Mouse (Mus musculus) kidney, embryonic 14.5 days (tissue): Measurements from ENCODE around the gene Ddc. TPM values are rescaled to one million over a fixed set of nuclear protein-coding genes. Genes with fewer than 3 reads are reported as not detected.

Experiments used
- ATAC-seq: fragments of 200-750 bp; cut with Nextera tagmentation; 2 replicates; pipeline ENCODE4 v1.8.0; 2017; ENCODE audit warnings: moderate number of reproducible peaks, mild to moderate bottlenecking, moderate TSS enrichment, moderate library complexity; ENCODE audit not compliant: low FRiP score, low TSS enrichment
- H3K27ac ChIP-seq: fragments of 300-500 bp; sonication (generic); 2 replicates; pipeline ENCODE4 v1.5.1; 2014; ENCODE audit warnings: low read depth, mild to moderate bottlenecking, low read length, moderate library complexity, mixed read lengths
- H3K27me3 ChIP-seq: fragments of 300-500 bp; sonication (generic); 2 replicates; pipeline ENCODE4 v1.6.1; 2014; ENCODE audit warnings: mild to moderate bottlenecking, low read length; ENCODE audit not compliant: control insufficient read depth, insufficient read depth
- H3K36me3 ChIP-seq: fragments of 300-500 bp; sonication (generic); 2 replicates; pipeline ENCODE4 v1.6.1; 2014; ENCODE audit warnings: low read length, mixed read lengths; ENCODE audit not compliant: control insufficient read depth, insufficient read depth
- H3K4me1 ChIP-seq: fragments of 300-500 bp; sonication (generic); 2 replicates; pipeline ENCODE4 v1.6.1; 2014; ENCODE audit warnings: low read length, mixed read lengths; ENCODE audit not compliant: control insufficient read depth, insufficient read depth
- H3K4me2 ChIP-seq: fragments of 300-500 bp; sonication (generic); replicated peaks from 2 replicates; pipeline ENCODE4 v1.6.1; 2014; ENCODE audit warnings: low read depth, mild to moderate bottlenecking, low read length
- H3K4me3 ChIP-seq: fragments of 300-500 bp; sonication (generic); 2 replicates; pipeline ENCODE4 v1.5.1; 2014; ENCODE audit warnings: mild to moderate bottlenecking, low read length
- H3K9ac ChIP-seq: fragments of 300-500 bp; sonication (generic); 2 replicates; pipeline ENCODE4 v1.6.1; 2014; ENCODE audit warnings: low read depth, mild to moderate bottlenecking, low read length, moderate library complexity
- H3K9me3 ChIP-seq: fragments of 300-500 bp; sonication (generic); 2 replicates; pipeline ENCODE4 v1.6.1; 2016; ENCODE audit warnings: low read length; ENCODE audit not compliant: control insufficient read depth
- WGBS: fragments of 180-500 bp; shearing (Covaris S2); extraction: QIAGEN DNeasy Blood & Tissue Kit; methylation state at CpG from one replicate; pipeline ENCODE4 v1.1.7; 2014; 5-methylcytosine and 5-hydroxymethylcytosine counted together
- polyA plus RNA-seq: library from polyadenylated mRNA; unstranded; fragments of >200 nt; fragmentation: Nextera tagmentation; extraction: Ambion mirVana; gene quantifications from 2 replicates; pipeline ENCODE4 v1.2.1, GENCODE M21; 2014

Gene Ddc
- polyA plus RNA-seq, 1 experiment from 2014 or later, result 8.4 TPM

DNA sequence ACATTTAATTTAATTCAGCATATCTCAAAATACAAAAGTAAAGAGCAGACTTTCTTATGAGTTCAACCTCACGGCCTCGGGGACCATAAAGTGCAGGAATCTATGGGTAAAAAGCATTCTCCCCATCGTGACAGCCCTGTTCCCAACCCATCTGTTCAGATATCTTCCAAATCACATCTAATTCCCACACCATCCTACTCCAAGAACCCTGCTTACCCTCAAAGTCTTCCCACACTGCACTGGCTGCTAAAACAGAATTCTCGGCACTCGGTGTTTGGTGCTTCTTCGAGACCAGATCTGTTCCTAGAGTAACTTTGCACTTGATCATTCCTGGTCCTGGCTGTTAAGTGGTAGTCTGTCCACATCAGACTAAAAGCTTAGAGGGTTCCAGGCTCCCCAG, 119.6 kb downstream of the Ddc start:
- H3K9me3 ChIP-seq, result no peaks in the 10 kb centered on the region
- WGBS, result 96% methylated on average over 6 of the region's 6 CpGs

DNA sequence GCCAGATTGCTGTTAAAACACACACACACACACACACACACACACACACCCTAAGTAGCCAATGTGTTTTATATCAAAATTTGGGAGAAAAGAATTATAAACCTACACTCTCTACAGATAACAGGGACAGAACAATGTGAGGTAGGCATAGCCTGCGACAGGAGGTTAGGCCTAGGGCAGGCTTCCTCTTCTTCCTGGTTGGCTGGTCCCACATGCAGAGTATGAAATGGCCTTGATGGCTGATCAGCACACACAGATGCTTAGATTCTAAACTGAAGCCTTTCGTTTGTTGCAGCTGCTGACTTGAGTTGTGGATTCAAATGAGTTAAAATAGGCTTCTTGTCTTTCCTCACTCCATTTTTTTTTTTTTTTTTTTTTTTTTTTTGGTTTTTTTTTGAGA, 120.1 kb downstream of the Ddc start:
- no peak overlapping the region for H3K27ac ChIP-seq
- H3K9me3 ChIP-seq, result no peaks in the 10 kb centered on the region
- no peaks in the 10 kb centered on the region for H3K4me1 ChIP-seq
- H3K27me3 ChIP-seq, result no peaks in the 10 kb centered on the region
- 85% methylated on average over 2 of the region's 2 CpGs for WGBS
- no peak overlapping the region for H3K4me2 ChIP-seq
- no peak for ATAC-seq
- H3K36me3 ChIP-seq, result no peaks in the 10 kb centered on the region
- H3K4me3 ChIP-seq, result no peak overlapping the region
- H3K9ac ChIP-seq, result no peak overlapping the region

More for the DNA sequence above, 119.6 kb downstream of the Ddc start:
- Histone ChIP-seq H3K4me2 (no peak overlapping the region), H3K27me3 (no peaks in the 10 kb centered on the region), H3K4me1 (no peaks in the 10 kb centered on the region), H3K36me3 (no peaks in the 10 kb centered on the region), H3K9ac (no peak overlapping the region), H3K27ac (no peak overlapping the region), H3K4me3 (no peak overlapping the region)
- no peak for ATAC-seq

DNA sequence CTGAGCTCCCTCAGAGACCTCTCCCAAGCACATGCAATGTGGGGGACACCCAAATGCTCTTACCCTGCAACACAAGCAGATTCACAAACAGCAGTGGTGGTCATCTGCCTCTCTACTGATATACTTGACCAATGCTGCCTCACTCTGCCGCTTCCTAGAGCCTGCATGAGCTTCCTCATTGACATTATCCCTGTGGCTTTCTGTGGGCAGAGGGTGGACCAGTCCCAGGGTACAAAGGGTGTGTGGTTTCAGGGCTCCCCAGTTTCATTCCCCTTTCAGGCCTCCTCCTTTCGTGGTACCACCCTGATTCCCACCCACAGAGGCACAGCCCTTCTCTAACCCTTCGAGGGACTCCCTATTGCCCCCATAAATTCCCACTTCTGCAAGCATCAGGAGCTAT, 120.7 kb downstream of the Ddc start:
- H3K27me3 ChIP-seq, result no peaks in the 10 kb centered on the region
- H3K4me3 ChIP-seq, result no peak overlapping the region
- no peaks in the 10 kb centered on the region for H3K9me3 ChIP-seq
- no peak overlapping the region for H3K4me2 ChIP-seq
- H3K27ac ChIP-seq, result no peak overlapping the region
- no peak overlapping the region for H3K9ac ChIP-seq
- no peaks in the 10 kb centered on the region for H3K4me1 ChIP-seq
- H3K36me3 ChIP-seq, result no peaks in the 10 kb centered on the region
- no peak for ATAC-seq
- WGBS, result 53% methylated on average over 3 of the region's 3 CpGs

DNA sequence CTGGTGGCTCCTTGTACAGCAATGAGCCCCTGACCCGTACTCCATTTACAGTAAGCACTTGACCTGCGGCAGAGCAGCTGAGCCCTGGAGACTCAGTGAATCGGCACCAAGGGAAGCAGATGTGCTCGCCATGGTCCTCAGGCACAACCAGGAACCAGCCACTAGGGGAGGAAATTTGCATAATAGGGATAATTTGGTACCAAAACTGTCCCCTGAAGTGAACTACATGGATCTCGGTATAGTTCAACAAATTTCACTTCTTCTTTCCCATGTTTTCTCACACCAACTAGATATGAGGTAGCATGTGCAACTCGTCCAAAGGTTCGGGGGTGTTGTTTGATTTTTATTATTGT, 121.1 kb downstream of the Ddc start:
- Histone ChIP-seq H3K36me3 (no peaks in the 10 kb centered on the region), H3K9ac (no peak overlapping the region), H3K4me3 (no peak overlapping the region), H3K27me3 (no peaks in the 10 kb centered on the region), H3K4me2 (no peak overlapping the region), H3K9me3 (no peaks in the 10 kb centered on the region), H3K27ac (no peak overlapping the region), H3K4me1 (no peaks in the 10 kb centered on the region)
- no peak for ATAC-seq
- 83% methylated on average over 7 of the region's 7 CpGs for WGBS

DNA sequence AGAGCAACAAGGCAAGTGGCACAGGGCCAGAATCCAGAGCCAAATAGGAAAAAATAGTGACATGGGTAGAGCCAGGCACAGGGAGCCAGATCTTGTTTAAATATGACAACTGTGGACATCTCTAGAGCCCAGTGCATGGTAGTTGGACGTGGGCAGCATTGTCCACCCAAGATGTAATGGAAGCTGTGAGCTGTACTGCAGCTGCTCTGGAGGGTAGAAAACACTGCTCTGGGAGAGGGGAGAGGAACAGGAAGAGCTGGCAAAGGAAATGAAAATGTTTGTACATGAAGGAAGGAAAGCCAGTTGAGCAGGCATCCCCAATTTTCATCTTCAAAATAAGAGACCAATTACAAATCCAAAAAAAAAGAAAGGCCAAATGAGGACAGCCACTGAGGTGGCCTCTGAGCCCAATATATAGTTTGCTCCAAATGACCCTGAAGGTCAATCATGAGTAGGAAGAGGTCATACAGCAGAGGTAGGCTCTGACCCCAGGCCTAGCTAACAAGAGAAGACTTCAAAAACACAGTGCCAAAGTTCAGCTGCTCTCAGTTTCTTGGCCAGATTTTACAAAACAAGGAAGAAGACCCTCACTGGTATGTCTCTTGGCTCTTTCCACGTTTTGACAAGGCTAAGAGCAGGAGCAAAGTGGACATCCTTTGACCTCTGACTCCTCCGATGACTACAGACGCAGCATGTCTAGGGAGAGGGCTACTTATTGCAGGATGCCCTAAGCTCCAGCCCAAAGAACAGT, 121.7 kb downstream of the Ddc start:
- 76% methylated on average over 4 of the region's 4 CpGs for whole genome bisulfite sequencing

DNA sequence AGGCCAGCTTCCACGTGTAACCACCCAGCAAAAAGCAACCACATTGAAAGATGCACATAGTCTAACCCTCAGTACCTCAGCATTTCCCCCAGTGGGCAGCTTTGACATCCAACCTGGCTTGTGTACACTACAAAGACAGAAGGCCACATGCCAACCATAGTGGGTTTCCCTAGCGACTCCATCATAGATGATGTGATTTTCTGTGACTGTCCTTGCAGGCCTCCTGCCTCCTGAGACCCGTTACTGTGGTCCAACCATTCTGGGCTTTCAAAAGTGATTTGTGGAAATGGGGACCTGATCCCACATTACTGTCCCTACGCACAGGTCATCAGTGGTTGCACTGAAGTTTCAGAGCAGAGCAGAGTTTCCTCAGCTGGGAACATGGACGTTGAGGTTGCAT, 123.1 kb downstream of the Ddc start:
- no peak overlapping the region for H3K9ac ChIP-seq
- ATAC-seq, result no peak

More for the DNA sequence above, 121.7 kb downstream of the Ddc start:
- H3K9me3 ChIP-seq, result no peaks in the 10 kb centered on the region
- no peak overlapping the region for H3K4me2 ChIP-seq
- H3K4me1 ChIP-seq, result no peaks in the 10 kb centered on the region
- ATAC-seq, result no peak
- H3K4me3 ChIP-seq, result no peak overlapping the region
- H3K9ac ChIP-seq, result no peak overlapping the region
- H3K36me3 ChIP-seq, result no peaks in the 10 kb centered on the region
- no peak overlapping the region for H3K27ac ChIP-seq
- H3K27me3 ChIP-seq, result no peaks in the 10 kb centered on the region

DNA sequence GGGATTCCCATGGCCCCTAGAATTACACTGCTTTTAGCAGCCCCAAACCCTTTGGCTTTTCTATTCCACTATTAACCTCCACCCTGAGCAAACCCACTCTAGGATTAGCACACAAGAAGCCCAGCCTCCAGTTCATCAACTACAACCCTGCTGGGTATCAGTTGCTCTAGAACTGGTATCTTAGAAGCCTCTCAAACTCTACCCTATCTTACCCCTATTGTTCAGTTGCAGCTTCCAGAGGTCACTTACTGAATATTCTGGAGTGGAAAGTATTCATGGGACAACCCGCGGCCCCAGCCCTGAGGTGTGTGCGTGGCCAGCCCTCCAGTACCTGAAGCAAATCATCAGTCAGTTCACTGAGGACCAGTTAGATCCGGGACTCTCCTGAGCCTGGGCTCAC, 123.6 kb downstream of the Ddc start:
- no peaks in the 10 kb centered on the region for H3K4me1 ChIP-seq
- no peak overlapping the region for H3K4me2 ChIP-seq
- H3K9ac ChIP-seq, result no peak overlapping the region
- no peak for ATAC-seq
- H3K36me3 ChIP-seq, result no peaks in the 10 kb centered on the region
- 92% methylated on average over 4 of the region's 4 CpGs for WGBS
- no peaks in the 10 kb centered on the region for H3K27me3 ChIP-seq
- no peaks in the 10 kb centered on the region for H3K9me3 ChIP-seq
- H3K4me3 ChIP-seq, result no peak overlapping the region
- H3K27ac ChIP-seq, result no peak overlapping the region

More for the DNA sequence above, 123.1 kb downstream of the Ddc start:
- H3K4me1 ChIP-seq, result no peaks in the 10 kb centered on the region
- no peaks in the 10 kb centered on the region for H3K27me3 ChIP-seq
- no peaks in the 10 kb centered on the region for H3K9me3 ChIP-seq
- no peaks in the 10 kb centered on the region for H3K36me3 ChIP-seq
- 91% methylated on average over 5 of the region's 5 CpGs for WGBS
- H3K4me2 ChIP-seq, result no peak overlapping the region
- H3K27ac ChIP-seq, result no peak overlapping the region
- no peak overlapping the region for H3K4me3 ChIP-seq

DNA sequence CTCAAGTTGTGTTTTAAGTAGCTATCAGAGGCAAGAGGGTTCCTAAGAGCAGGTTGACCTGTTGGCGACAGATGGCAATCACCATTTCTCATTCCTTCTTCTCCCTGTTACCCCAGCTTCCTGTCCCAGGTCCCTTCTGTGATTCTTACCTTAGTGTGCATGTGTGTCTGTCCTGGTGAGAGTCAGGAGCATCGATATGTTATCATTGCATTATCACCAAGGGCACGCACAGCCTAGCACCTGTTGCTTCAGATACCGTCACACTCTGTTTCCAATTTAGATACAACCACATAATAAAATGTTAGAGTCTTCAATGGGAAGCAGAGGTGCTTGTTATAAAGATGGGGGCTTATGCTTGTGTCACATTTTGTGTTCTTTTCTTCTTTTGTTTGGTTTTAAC, 125.7 kb downstream of the Ddc start:
- Histone ChIP-seq H3K4me1 (no peaks in the 10 kb centered on the region), H3K4me3 (no peak overlapping the region), H3K27ac (no peak overlapping the region), H3K9me3 (no peaks in the 10 kb centered on the region), H3K4me2 (no peak overlapping the region), H3K9ac (no peak overlapping the region), H3K36me3 (no peaks in the 10 kb centered on the region), H3K27me3 (no peaks in the 10 kb centered on the region)
- 92% methylated on average over 4 of the region's 4 CpGs for WGBS
- no peak for ATAC-seq

DNA sequence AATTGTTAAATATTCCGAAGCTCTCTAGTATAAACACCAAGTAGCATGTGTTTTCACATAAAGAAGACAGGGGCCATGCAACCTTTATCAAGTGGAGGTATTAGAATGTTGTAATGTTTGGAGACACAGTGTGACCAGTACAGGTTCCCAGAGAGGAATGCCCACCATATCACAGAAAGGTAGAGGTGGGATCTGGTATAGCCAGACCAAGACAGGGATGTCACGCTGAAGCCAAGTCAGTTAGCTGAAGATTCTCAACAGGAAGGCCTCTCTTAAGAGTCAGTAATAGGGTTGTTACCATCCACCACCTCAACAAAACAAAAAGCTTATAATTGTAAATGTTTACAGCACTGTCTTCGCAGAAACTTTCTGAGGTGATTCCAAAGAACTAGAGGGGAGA, 127.3 kb downstream of the Ddc start:
- 84% methylated on average over 3 of the region's 3 CpGs for WGBS
- ATAC-seq, result no peak
- no peaks in the 10 kb centered on the region for H3K4me1 ChIP-seq
- H3K9ac ChIP-seq, result no peak overlapping the region
- H3K36me3 ChIP-seq, result no peaks in the 10 kb centered on the region
- H3K4me3 ChIP-seq, result no peak overlapping the region
- H3K4me2 ChIP-seq, result no peak overlapping the region
- no peak overlapping the region for H3K27ac ChIP-seq
- H3K27me3 ChIP-seq, result no peaks in the 10 kb centered on the region
- H3K9me3 ChIP-seq, result no peaks in the 10 kb centered on the region
